Mouse (Mus musculus) layer of hippocampus, postnatal 25 days (tissue): ENCODE results near the gene Taf8. TPM values are rescaled to one million over a fixed set of nuclear protein-coding genes. Genes with fewer than 3 reads are reported as not detected.

Source experiments
- DNase-seq, 2 experiments: peaks; one replicate each; pipeline ENCODE4 v3.0.0; 2022; ENCODE audit warnings: mixed read lengths in 2 of 2, low spot score in 1 of 2; ENCODE audit errors: extremely low spot score in 1 of 2
- total RNA-seq, 2 experiments: library from RNA; stranded (reverse); gene quantifications; 2 replicates each; pipeline ENCODE4 v1.2.3; 2021

The Taf8 gene
- total RNA-seq, 2 experiments from 2014 or later = 15.9 to 19.1 TPM

DNA sequence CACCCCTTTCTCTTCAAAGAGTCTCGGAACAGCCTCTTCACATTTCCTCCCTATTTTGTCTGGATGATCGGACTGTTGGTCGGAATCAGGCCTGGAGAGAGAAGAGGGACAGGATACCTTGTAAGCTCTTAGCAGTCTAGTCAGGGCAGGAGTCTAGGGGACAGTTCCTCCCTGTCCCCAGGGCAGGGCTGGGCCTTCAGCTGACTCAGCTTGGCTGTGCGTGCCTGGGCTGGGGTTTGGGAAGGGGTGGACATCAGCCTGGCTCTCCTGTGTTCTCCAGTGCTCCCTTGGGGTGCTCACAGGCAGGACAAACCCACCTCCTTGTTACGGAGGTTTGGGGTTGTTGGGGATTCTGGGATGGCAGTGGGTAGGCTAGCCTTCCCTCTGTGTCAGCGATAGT is 63.5 kb downstream of the Taf8 start:
- DNase-seq = no peak

DNA sequence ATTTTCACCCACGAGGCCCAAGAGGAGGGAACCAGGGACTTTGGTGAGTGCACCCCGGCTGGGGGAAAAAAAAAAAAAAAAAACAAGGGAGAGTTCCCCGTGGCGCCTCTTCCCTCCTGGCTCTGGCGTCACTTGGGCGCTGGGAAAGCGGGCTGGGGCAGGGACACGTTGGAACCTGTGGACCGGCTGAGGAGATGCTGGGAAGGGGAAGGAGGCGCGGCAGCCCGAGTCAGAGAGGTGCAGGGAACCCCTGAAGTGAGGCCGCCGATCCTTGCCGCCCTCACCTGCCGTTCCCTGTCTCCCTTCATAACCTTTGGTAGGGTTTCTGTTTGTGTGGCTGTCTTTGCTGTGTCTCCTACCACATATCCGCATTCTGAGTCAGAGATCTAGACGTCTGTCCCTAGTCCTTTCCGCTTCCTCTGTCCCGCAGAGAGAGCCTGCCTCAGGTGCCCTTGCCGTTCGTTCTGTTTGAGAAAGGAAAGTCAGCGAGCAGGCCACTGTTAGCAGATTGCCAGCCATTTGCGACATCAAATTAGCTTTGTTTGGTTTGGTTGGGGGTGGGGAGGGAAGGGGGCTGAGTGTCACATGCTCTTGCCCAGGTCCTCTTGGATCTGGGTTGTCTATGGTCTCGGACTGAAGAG is 65.1 kb downstream of the Taf8 start, which contains the start of gene 1700001C19Rik:
1700001C19Rik (minus strand) TSS at position 470 of the 641 bp plus-strand sequence.
- no peak for DNase-seq

DNA sequence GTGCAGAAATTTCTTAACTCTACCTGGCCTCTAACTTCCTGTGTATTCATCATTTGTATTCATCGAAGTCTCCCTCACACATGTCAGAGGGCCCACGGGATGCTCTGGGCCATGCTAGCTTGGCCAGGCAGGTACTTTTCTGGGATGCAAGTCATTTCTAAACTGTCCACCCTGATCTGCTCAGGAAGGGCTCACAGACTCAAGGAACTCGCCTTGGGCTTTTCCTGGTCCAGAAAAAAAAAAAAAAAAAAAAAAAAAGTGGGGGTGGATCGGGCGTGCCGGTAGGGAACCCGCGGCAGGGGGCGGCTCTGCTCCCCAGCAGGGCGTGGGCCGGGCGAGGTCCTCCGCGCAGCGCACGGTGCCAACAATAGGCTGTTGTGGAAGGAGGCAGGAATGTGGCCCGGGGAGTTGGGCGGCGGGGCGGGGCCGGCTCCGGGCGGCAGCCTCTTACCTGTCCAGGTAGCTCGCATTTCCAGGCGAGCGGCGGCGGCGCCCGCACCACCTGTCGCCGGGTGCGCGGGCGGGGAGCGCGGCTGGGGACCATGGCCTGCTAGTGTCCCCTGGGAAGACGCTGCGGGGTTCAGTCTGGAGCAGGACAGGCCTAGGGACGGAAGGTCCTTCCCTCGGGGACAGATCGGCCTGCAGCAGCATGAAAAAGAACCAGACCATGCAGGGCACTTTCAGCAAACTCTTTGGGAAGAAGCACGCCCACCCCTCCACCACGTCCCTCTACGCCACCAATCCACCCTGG is 65.8 kb downstream of the Taf8 start, which contains the start of gene AI661453:
AI661453 (plus strand) TSS at position 460 of the 751 bp plus-strand sequence.
- DNase-seq = no peak

Other genes starting within 250 kb of the Taf8 start
- gene Mrps10, start 133.4 kb downstream of the Taf8 start, total RNA-seq = 10 to 100 TPM; 26.4 to 32.5 TPM
- 1 to 10 TPM in 1 of 2 experiments, under 1 TPM in 1; 0.98 to 1.0 TPM for gene Guca1b, start 116.9 kb downstream of the Taf8 start, total RNA-seq
- under 1 TPM in 1 of 2 experiments, not detected in 1; 0.42 TPM for gene Guca1a, start 101.7 kb downstream of the Taf8 start, total RNA-seq
- under 1 TPM; 0.19 to 0.52 TPM for gene AI661453, start 65.7 kb downstream of the Taf8 start, total RNA-seq
- not detected for gene 1700001C19Rik, start 64.9 kb downstream of the Taf8 start, total RNA-seq
- 10 to 100 TPM; 30.2 to 39.9 TPM for gene Ccnd3, start 2.8 kb upstream of the Taf8 start, total RNA-seq
- 10 to 100 TPM; 18.4 to 19.1 TPM for gene Bysl, start 109.2 kb upstream of the Taf8 start, total RNA-seq
- gene Med20, start 109.3 kb upstream of the Taf8 start, total RNA-seq = 10 to 100 TPM; 28.7 to 29.8 TPM
- gene Gm20517, start 109.3 kb upstream of the Taf8 start, total RNA-seq = 1 to 10 TPM; 5.2 to 5.5 TPM
- 10 to 100 TPM in 1 of 2 experiments, 1 to 10 TPM in 1; 9.7 to 14.7 TPM for gene Usp49, start 128.4 kb upstream of the Taf8 start, total RNA-seq
- gene Tomm6, start 186.1 kb upstream of the Taf8 start, total RNA-seq = 100 to 1,000 TPM; 207 to 228 TPM
- gene Frs3, start 186.7 kb upstream of the Taf8 start, total RNA-seq = 10 to 100 TPM; 19.8 to 27.7 TPM
- 1 to 10 TPM; 2.9 to 4.5 TPM for gene Gm21981, start 192.2 kb upstream of the Taf8 start, total RNA-seq
- gene Prickle4, start 192.4 kb upstream of the Taf8 start, total RNA-seq = 1 to 10 TPM; 1.5 to 5.3 TPM
- gene Pgc, start 224.6 kb upstream of the Taf8 start, total RNA-seq = not detected
- gene Tfeb, start 234.7 kb upstream of the Taf8 start, total RNA-seq = 10 to 100 TPM; 11.8 to 17.4 TPM